Mouse (Mus musculus) lung, postnatal 25 days (tissue): ENCODE results near the gene Fth1.

Experiments used
- DNase-seq: peaks from one replicate; pipeline ENCODE4 v3.0.0; 2022; ENCODE audit warnings: low spot score

Gene Fth1

DNA sequence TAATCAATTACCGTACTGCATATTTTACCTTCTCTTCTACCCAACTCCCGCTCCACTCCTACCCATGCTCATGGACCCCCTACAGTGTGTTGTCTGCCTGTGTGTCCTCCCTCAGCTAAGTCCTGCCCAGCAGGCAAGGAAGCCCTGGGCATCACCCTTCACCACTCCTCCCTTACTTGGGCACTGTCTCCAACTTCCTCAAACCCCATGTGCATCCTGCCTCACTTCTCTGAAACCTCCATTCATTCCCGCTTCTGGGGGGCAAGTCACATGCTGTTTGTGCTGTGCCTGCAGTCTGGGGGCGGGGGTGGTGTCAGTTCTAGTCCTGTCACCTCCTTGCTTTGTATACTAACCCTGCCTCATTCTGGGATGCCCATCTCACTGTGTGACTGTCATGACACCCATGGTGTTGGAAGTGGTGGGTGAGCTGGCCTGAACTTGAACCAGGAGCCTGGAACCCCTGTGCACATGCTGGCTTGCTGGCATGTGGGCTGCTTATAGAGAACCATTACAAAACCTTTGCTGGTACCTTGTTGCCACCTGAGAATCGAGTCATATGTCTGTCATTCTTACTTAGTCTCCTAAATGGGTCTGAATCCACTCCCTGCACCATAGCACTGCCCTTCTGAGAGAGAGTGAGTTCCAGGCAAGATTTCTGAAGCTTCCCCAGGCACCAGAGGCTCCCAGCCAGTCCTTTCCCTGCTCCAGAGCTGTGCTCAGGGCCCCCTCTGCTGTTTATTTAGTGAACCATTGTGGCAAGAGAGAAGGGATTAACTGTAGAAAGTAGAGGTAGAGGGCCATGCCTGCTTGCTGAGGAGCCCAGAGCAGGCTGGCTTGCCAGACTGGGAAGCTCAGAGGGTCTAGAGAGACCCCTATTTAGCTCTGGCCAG, 42.3 kb downstream of the Fth1 start:
- DNase-seq, result no peak

DNA sequence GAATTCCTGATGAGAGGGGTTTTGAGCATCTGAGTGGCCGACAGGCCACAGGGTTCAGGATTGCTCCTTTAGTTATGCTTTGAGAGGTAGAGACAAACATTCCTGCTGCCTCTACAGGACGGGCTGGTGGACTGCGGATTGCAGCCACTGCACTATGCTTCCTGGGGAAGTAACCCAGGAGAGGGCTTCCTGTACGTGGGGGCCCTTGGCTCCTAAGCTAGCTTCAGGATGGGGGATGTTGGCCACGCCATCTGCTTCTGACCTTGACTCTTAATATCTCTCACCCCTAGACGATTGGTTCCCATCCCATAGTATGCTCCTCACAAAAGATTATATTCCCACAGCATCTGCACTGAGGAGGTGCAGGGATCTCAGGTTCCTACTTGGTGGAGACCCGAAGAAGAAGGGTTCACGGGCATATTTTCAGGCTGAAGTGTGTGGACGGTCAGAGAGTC, 42.9 kb downstream of the Fth1 start:
- DNase-seq, result no peak

DNA sequence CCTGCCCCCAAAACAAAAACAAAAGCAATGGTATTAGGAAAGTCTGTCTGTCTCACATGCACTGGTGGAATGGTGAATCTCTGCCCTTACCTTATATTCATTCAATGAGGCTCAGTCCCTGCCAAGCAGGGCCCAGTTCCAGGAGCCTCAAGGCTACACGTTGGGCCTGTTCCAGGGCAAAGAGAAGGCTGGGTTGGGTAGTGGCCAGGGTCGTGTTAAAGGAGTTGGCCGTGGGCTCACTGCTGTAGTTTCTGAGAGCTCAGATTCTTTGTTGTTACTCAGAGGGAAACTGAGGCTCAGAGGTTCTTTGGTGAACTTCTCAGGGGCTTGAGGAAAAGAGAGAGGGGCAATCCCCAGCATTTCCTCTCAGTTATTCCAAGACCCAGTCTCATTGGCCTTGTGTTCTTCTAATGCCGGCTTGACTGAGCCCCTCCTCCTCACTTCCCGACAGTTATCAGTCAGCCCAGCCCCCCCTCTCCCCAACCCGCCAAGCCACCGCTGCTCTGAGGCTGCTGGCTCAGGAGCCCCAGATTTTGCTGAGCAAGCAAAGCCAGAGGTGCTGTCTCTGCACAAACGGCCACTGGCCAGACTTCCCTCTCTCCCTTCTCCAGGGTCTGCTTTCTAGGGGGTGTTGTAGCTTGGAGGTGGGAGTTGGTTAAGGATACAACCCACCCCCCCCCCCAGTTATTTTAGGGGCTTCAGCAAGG, 44.9 kb downstream of the Fth1 start:
- DNase-seq, result no peak

DNA sequence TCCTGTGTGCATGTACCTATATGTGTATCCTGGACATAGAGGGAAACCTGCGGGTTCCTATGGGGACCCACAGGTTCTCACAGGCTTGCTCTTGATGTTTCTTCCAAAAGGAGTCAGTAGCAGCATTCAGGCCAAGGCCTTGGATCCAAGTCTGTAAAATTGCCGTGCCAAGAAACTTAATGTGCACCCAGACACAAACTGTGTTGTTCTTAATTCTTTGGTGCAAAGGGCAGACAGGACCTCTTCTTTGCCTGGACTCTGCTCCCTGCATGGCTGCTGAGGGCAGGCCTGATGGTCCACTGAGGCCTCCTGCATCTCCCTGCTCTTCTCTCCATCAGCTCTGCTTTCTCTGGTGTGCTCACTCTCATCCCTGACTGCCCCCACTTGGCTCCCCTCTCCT, 49.3 kb downstream of the Fth1 start:
- DNase-seq, result no peak

DNA sequence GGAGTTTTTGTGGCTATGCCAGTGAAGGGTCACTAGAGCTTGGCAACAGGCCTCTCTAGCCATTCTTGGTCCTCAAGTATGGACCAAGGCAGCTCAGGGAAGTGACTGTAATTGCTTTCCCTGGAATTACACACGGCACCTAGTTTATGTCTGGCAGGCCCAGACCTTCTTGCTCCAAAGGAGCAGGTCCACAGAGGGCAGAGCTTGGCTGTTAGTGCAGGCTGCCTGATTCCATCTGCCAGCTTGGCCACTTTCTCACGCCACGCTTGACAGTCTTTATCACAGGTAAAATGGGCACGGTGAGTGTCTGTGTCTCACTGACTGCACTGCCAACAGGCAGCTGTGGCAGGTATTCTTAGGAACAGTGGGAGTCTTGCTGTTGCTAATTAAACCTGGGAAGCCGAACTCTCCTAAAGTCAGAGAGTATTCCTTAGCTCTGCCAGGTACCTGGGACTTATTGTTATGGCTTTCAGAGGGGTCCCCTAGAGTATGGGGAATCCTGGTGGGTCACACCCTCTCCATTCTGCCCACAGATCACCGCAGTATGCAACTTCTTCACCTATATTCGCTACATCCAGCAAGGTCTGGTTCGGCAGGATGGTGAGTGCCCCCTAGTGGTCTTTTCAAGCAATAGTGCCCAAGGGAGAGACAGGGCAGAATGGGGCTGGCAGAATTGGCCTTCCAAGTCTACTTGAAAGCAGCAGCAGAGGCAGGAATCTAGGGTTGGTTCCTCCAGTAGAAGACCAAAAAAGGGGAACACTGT, 53.0 kb downstream of the Fth1 start:
- peak; percentile 71 for DNase-seq

DNA sequence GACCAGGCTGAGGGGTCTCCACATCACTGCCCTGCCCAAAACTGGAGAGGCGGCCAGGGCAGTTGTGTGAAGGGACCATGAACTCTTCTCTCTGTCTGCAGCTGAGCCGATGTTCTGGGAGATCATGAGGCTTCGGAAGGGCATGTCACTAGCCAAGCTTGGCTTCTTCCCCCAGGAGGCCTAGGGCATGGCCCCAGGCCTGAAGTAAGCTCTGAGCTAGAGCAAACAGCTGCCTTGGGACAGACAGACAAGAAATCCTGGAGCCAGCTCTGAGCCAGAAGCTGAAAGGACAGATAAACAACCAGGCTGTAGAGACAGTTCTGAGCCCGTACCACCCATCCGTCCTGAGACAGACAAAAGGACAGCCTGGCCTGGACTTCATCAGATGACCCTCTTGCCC, 54.0 kb downstream of the Fth1 start:
- no peak for DNase-seq
